Mouse (Mus musculus) embryonic fibroblast, embryonic 13.5 days (primary cell): ENCODE measurements around the gene Ublcp1. TPM values are rescaled to one million over a fixed set of nuclear protein-coding genes. Genes with fewer than 3 reads are reported as not detected.

Experiments used
- H3K27ac ChIP-seq: 2 replicates; pipeline ENCODE4 v1.5.1; 2012; ENCODE audit warnings: low read length, control low read depth, inconsistent platforms; ENCODE audit not compliant: insufficient read depth
- H3K4me1 ChIP-seq: 2 replicates; pipeline ENCODE4 v1.6.1; 2011; ENCODE audit warnings: low read length; ENCODE audit not compliant: control insufficient read depth, insufficient read depth
- H3K4me3 ChIP-seq: 2 replicates; pipeline ENCODE4 v1.5.1; 2011; ENCODE audit warnings: mild to moderate bottlenecking, control low read depth, low read length; ENCODE audit not compliant: insufficient read depth
- CTCF ChIP-seq: IDR thresholded peaks from 2 replicates; pipeline ENCODE4 v1.5.1; 2011; ENCODE audit warnings: mild to moderate bottlenecking, control low read depth, low read length, moderate library complexity, borderline replicate concordance; ENCODE audit not compliant: insufficient read depth
- POLR2A ChIP-seq: IDR thresholded peaks from 2 replicates; pipeline ENCODE4 v1.6.1; 2011; ENCODE audit warnings: low read depth, mild to moderate bottlenecking, control low read depth, low read length, moderate library complexity
- polyA plus RNA-seq: library from polyadenylated mRNA; stranded (reverse); fragments of >200 nt; gene quantifications from 2 replicates; pipeline ENCODE4 v1.2.4, GENCODE M21; 2011; ENCODE audit warnings: low read depth; ENCODE audit not compliant: missing spikeins, insufficient read length

Gene Ublcp1
- polyA plus RNA-seq, 1 experiment = 75.4 TPM

DNA sequence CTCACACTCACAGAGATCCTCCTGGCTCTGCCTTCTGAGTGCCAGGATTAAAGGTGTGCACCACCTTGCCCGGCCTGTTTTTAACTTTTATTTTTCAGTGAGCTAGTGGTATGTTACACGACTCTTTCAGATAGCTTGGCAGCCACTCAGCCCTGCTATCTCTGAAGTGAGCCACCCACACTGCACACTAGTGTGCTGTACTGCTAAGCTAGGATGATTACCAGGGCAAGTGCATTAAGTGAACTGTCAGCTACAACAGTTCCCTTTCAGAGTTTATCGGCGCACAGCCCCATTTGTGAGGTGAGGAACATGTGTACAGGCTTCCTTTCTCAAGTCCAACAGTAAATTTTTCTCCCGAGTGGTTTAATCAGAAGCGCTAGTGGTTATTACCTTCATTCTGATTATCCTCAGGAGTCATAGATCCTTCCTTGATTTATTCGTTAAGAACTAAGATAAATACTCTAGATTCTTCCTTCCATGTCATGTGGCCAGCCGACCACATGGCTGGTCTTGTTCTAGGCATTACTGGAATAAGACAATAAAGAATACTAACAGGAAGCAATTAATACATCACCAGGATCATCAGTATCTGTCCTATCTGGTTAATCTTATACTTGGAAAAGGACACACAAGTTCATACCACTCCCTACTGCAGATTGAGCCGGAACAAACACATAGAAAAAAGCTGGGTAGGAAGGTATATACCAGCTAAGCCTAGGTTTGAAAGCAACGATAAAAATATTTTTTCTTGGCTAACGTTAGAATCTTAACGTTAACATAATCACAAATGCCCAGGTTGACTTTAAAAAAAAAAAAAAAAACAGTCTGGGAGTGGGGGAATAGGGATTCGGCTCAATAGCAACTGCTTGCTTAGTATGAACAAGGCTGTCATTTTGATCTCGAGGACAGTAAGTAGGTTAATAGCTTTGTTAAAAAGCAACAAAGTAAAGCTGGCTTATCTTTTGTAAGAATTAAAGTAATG lies 42.0 kb upstream of the Ublcp1 start:
- Histone ChIP-seq H3K27ac (no peak overlapping the region), H3K4me3 (no peak overlapping the region), H3K4me1 (no peaks in the 10 kb centered on the region)
- TF ChIP-seq POLR2A (no peak), CTCF (no peak)

- TF ChIP-seq POLR2A = no peak
- TF ChIP-seq CTCF = no peak
- H3K4me1 ChIP-seq = no peaks in the 10 kb centered on the region
- H3K4me3 ChIP-seq = no peak overlapping the region
- H3K27ac ChIP-seq = no peak overlapping the region
Measured at GRCm38 (mm10) chr11:44510371-44510770, 40.1 kb upstream of the Ublcp1 start.

DNA sequence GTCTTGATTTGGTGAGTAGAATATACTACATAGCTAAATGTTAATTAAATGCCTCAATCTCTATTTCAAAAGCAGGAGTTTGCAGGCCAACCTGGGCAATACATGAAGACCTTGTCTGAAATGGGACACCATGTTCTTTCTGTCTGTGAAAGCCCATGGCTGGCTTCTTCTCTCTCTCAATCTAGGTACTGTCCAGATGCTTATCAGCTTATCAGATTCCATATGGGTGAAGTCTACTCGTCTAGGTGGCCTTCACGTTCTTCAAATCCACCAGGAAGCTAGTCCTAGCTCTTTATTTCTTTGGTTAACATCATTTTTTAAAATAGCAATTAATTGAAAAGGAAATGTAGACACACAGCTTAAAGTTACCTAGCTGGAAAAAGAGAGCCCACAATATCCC lies 39.6 kb upstream of the Ublcp1 start:
- Histone ChIP-seq H3K4me1 (no peaks in the 10 kb centered on the region), H3K4me3 (no peak overlapping the region), H3K27ac (no peak overlapping the region)
- TF ChIP-seq CTCF = no peak
- TF ChIP-seq POLR2A = no peak

GRCm38 (mm10) chr11:44508876-44509275 lies 38.6 kb upstream of the Ublcp1 start:
- H3K4me1 ChIP-seq = no peaks in the 10 kb centered on the region
- H3K27ac ChIP-seq = no peak overlapping the region
- H3K4me3 ChIP-seq = no peak overlapping the region
- TF ChIP-seq POLR2A (no peak), CTCF (no peak)

GRCm38 (mm10) chr11:44504761-44505160 lies 34.5 kb upstream of the Ublcp1 start:
- Histone ChIP-seq H3K4me1 (no peaks in the 10 kb centered on the region), H3K4me3 (no peak overlapping the region), H3K27ac (no peak overlapping the region)
- TF ChIP-seq POLR2A = no peak

DNA sequence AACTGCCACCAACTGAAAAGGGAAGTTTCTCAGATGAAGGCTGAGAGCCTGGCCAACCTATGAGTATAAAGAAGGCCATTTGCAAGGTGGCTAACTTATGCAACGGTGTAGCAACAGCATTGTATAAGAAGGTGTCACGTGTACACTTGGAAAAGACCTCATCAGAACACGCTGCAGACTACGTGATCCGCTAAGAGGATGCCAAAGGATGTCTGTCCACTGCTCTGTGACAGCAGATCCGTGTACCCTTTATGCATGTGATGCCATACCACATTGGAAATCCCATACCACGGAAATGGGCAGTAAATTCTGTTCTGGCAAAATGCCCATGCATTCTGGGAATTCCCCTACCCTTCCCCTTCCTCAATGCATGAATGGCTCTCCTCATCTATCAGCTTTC lies 33.8 kb upstream of the Ublcp1 start:
- Histone ChIP-seq H3K27ac (no peak overlapping the region), H3K4me3 (no peak overlapping the region), H3K4me1 (no peaks in the 10 kb centered on the region)
- no peak for TF ChIP-seq CTCF
- TF ChIP-seq POLR2A = no peak

DNA sequence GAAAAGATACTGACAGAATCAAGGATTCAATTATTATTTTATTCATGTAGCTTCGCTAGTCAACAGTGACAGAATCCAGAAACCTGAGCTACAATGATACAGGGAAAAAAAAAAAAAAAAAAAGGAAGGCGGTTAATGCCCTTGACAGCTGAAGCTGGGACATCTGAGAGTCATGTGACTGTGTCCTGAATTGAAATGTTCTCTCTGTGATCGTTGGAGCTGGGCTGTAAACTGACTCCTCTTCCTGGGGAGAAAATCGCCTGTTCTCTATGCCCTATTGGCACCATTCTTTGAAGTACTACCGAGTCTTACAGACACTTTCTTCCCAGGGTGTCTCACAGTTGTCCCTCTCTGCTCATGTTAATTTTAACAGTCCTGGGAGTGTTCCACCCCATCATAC lies 32.6 kb upstream of the Ublcp1 start:
- Histone ChIP-seq H3K4me1 (no peaks in the 10 kb centered on the region), H3K4me3 (no peak overlapping the region), H3K27ac (no peak overlapping the region)
- TF ChIP-seq CTCF = no peak
- no peak for TF ChIP-seq POLR2A

GRCm38 (mm10) chr11:44501477-44501876 lies 31.2 kb upstream of the Ublcp1 start:
- Histone ChIP-seq H3K4me1 (no peaks in the 10 kb centered on the region), H3K4me3 (no peak overlapping the region), H3K27ac (no peak overlapping the region)
- no peak for TF ChIP-seq CTCF
- no peak for TF ChIP-seq POLR2A

DNA sequence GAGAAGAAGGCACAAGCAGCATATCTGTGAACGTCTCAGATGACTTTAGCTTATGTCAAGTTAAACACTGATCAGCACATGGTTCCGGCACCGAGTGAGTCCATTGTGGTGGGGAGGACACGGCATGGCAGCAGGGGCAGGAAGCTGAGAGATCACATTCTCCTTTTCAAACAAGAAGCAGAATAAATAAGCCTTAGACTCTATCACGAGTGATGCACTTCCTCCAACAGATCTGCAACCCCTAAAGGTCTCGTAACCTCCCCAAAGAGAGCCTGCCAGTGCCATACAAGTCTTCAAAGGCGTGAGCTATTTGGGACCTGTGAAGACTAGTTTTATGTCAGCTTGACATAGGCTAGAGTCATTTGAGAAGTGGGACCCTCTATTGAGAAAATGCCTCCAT lies 30.7 kb upstream of the Ublcp1 start:
- H3K27ac ChIP-seq = no peak overlapping the region
- no peak for TF ChIP-seq CTCF
- TF ChIP-seq POLR2A = no peak
- no peaks in the 10 kb centered on the region for H3K4me1 ChIP-seq
- H3K4me3 ChIP-seq = no peak overlapping the region
